Mouse (Mus musculus): Measurements from ENCODE around the gene Ndufv1. TPM values are rescaled to one million over a fixed set of nuclear protein-coding genes. Genes with fewer than 3 reads are reported as not detected.
A peak's percentile ranks its signal among the peaks of the same experiment; 100 is the strongest.
"Not testable (repeated sequence)": the region's sequence is repeated elsewhere in the genome, so short reads cannot be mapped to it uniquely, and the experiment has no call there.

The Ndufv1 gene
- polyA plus RNA-seq, 1 experiment from 2014 or later: 262 TPM

- peak; percentile 63; the same call in 1 of the 2 replicates for ATAC-seq (ENCODE audit: low read depth)
- H3K27me3 ChIP-seq (ENCODE audit: control insufficient read depth, insufficient read depth, low read length): no peaks in the 10 kb centered on the region
- no peak overlapping the region for H3K4me2 ChIP-seq (ENCODE audit: low read depth, low read length)
- H3K9ac ChIP-seq (replicated peaks; ENCODE audit: low read depth, low read length): no peak overlapping the region
- 0 out of 2 replicates have a peak, but pooled peaks cover 2% of the 10 kb centered on the region for H3K4me1 ChIP-seq (ENCODE audit: control insufficient read depth, insufficient read depth, low read length)
- no peak overlapping the region for H3K4me3 ChIP-seq (ENCODE audit: low read depth, low read length)
- H3K9me3 ChIP-seq (ENCODE audit: control insufficient read depth, low read length): no peaks in the 10 kb centered on the region
- no peaks in the 10 kb centered on the region for H3K36me3 ChIP-seq (ENCODE audit: control insufficient read depth, insufficient read depth, low read length)
- H3K27ac ChIP-seq (ENCODE audit: low read depth, low read length): no peak overlapping the region
- WGBS: 16% methylated on average over 4 of the region's 4 CpGs
Observed at GRCm38 (mm10) chr19:3980309-3980708, 32.3 kb downstream of the Ndufv1 start.

GRCm38 (mm10) chr19:3975866-3976265 lies 36.7 kb downstream of the Ndufv1 start:
- Histone ChIP-seq H3K9ac (replicated peaks; ENCODE audit: low read depth, low read length) (no peak overlapping the region), H3K9me3 (ENCODE audit: control insufficient read depth, low read length) (no peaks in the 10 kb centered on the region), H3K4me2 (ENCODE audit: low read depth, low read length) (no peak overlapping the region), H3K4me3 (ENCODE audit: low read depth, low read length) (no peak overlapping the region), H3K27ac (ENCODE audit: low read depth, low read length) (no peak overlapping the region), H3K36me3 (ENCODE audit: control insufficient read depth, insufficient read depth, low read length) (no peaks in the 10 kb centered on the region), H3K27me3 (ENCODE audit: control insufficient read depth, insufficient read depth, low read length) (no peaks in the 10 kb centered on the region), H3K4me1 (ENCODE audit: control insufficient read depth, insufficient read depth, low read length) (no peaks in the 10 kb centered on the region)
- ATAC-seq (ENCODE audit: low read depth): no peak
- 76% methylated on average over 2 of the region's 2 CpGs for WGBS

- not testable (repeated sequence) for H3K4me3 ChIP-seq (ENCODE audit: low read depth, low read length); H3K4me2 ChIP-seq (ENCODE audit: low read depth, low read length); H3K27ac ChIP-seq (ENCODE audit: low read depth, low read length); H3K9me3 ChIP-seq (ENCODE audit: control insufficient read depth, low read length); ATAC-seq (ENCODE audit: low read depth); H3K36me3 ChIP-seq (ENCODE audit: control insufficient read depth, insufficient read depth, low read length); H3K27me3 ChIP-seq (ENCODE audit: control insufficient read depth, insufficient read depth, low read length); H3K4me1 ChIP-seq (ENCODE audit: control insufficient read depth, insufficient read depth, low read length); H3K9ac ChIP-seq (replicated peaks; ENCODE audit: low read depth, low read length)
- 88% methylated on average over 6 of the region's 6 CpGs for WGBS
Observed at GRCm38 (mm10) chr19:3974608-3975007, 38.0 kb downstream of the Ndufv1 start.

GRCm38 (mm10) chr19:3972229-3972628 lies 40.4 kb downstream of the Ndufv1 start, which contains the start of gene Aldh3b2:
Gene Aldh3b2, plus strand, starts transcription at chr19:3972328.
- Histone ChIP-seq H3K4me2 (ENCODE audit: low read depth, low read length) (no peak within 1 kb of the TSS), H3K27me3 (ENCODE audit: control insufficient read depth, insufficient read depth, low read length) (no peaks in the 10 kb centered on the region), H3K36me3 (ENCODE audit: control insufficient read depth, insufficient read depth, low read length) (no peaks in the 10 kb centered on the region), H3K9me3 (ENCODE audit: control insufficient read depth, low read length) (no peaks in the 10 kb centered on the region), H3K4me3 (ENCODE audit: low read depth, low read length) (no peak within 1 kb of the TSS), H3K9ac (replicated peaks; ENCODE audit: low read depth, low read length) (no peak within 1 kb of the TSS), H3K27ac (ENCODE audit: low read depth, low read length) (no peak within 1 kb of the TSS), H3K4me1 (ENCODE audit: control insufficient read depth, insufficient read depth, low read length) (no peaks in the 10 kb centered on the region)
- WGBS: 49% methylated on average over 9 of the region's 9 CpGs
- ATAC-seq (ENCODE audit: low read depth): no peak

GRCm38 (mm10) chr19:3967258-3967657 lies 45.3 kb downstream of the Ndufv1 start:
- no peak for ATAC-seq (ENCODE audit: low read depth)
- H3K9me3 ChIP-seq (ENCODE audit: control insufficient read depth, low read length): no peaks in the 10 kb centered on the region
- H3K27me3 ChIP-seq (ENCODE audit: control insufficient read depth, insufficient read depth, low read length): no peaks in the 10 kb centered on the region
- WGBS: 75% methylated on average over 3 of the region's 3 CpGs
- H3K36me3 ChIP-seq (ENCODE audit: control insufficient read depth, insufficient read depth, low read length): no peaks in the 10 kb centered on the region
- H3K4me3 ChIP-seq (ENCODE audit: low read depth, low read length): no peak overlapping the region
- no peak overlapping the region for H3K9ac ChIP-seq (replicated peaks; ENCODE audit: low read depth, low read length)
- H3K4me1 ChIP-seq (ENCODE audit: control insufficient read depth, insufficient read depth, low read length): no peaks in the 10 kb centered on the region
- no peak overlapping the region for H3K4me2 ChIP-seq (ENCODE audit: low read depth, low read length)
- H3K27ac ChIP-seq (ENCODE audit: low read depth, low read length): no peak overlapping the region

GRCm38 (mm10) chr19:3966330-3967075 lies 46.1 kb downstream of the Ndufv1 start:
- ATAC-seq (ENCODE audit: low read depth): no peak
- 79% methylated on average over 11 of the region's 11 CpGs for WGBS
- H3K27me3 ChIP-seq (ENCODE audit: control insufficient read depth, insufficient read depth, low read length): no peaks in the 10 kb centered on the region

GRCm38 (mm10) chr19:3964030-3964429 lies 48.6 kb downstream of the Ndufv1 start:
- H3K4me1 ChIP-seq (ENCODE audit: control insufficient read depth, insufficient read depth, low read length): no peaks in the 10 kb centered on the region
- ATAC-seq (ENCODE audit: low read depth): no peak
- H3K4me2 ChIP-seq (ENCODE audit: low read depth, low read length): no peak overlapping the region
- no peaks in the 10 kb centered on the region for H3K36me3 ChIP-seq (ENCODE audit: control insufficient read depth, insufficient read depth, low read length)
- H3K4me3 ChIP-seq (ENCODE audit: low read depth, low read length): no peak overlapping the region
- WGBS: 79% methylated on average over 4 of the region's 4 CpGs
- no peaks in the 10 kb centered on the region for H3K27me3 ChIP-seq (ENCODE audit: control insufficient read depth, insufficient read depth, low read length)
- no peak overlapping the region for H3K9ac ChIP-seq (replicated peaks; ENCODE audit: low read depth, low read length)
- no peaks in the 10 kb centered on the region for H3K9me3 ChIP-seq (ENCODE audit: control insufficient read depth, low read length)
- H3K27ac ChIP-seq (ENCODE audit: low read depth, low read length): no peak overlapping the region

More at GRCm38 (mm10) chr19:3966330-3967075, 46.1 kb downstream of the Ndufv1 start:
- Histone ChIP-seq H3K36me3 (ENCODE audit: control insufficient read depth, insufficient read depth, low read length) (no peaks in the 10 kb centered on the region), H3K9me3 (ENCODE audit: control insufficient read depth, low read length) (no peaks in the 10 kb centered on the region), H3K4me1 (ENCODE audit: control insufficient read depth, insufficient read depth, low read length) (no peaks in the 10 kb centered on the region), H3K4me2 (ENCODE audit: low read depth, low read length) (no peak overlapping the region), H3K9ac (replicated peaks; ENCODE audit: low read depth, low read length) (no peak overlapping the region), H3K27ac (ENCODE audit: low read depth, low read length) (no peak overlapping the region), H3K4me3 (ENCODE audit: low read depth, low read length) (no peak overlapping the region)

- Histone ChIP-seq H3K4me1 (ENCODE audit: control insufficient read depth, insufficient read depth, low read length) (no peaks in the 10 kb centered on the region), H3K4me2 (ENCODE audit: low read depth, low read length) (no peak overlapping the region), H3K9ac (replicated peaks; ENCODE audit: low read depth, low read length) (no peak overlapping the region), H3K27me3 (ENCODE audit: control insufficient read depth, insufficient read depth, low read length) (no peaks in the 10 kb centered on the region), H3K36me3 (ENCODE audit: control insufficient read depth, insufficient read depth, low read length) (no peaks in the 10 kb centered on the region), H3K9me3 (ENCODE audit: control insufficient read depth, low read length) (no peaks in the 10 kb centered on the region), H3K27ac (ENCODE audit: low read depth, low read length) (no peak overlapping the region), H3K4me3 (ENCODE audit: low read depth, low read length) (no peak overlapping the region)
- no peak for ATAC-seq (ENCODE audit: low read depth)
- WGBS: 15% methylated on average over 2 of the region's 2 CpGs
Observed at GRCm38 (mm10) chr19:3962469-3962868, 50.1 kb downstream of the Ndufv1 start.

GRCm38 (mm10) chr19:3961805-3962204 lies 50.8 kb downstream of the Ndufv1 start:
- 88% methylated on average over 6 of the region's 6 CpGs for WGBS

More at GRCm38 (mm10) chr19:3961805-3962204, 50.8 kb downstream of the Ndufv1 start:
- not testable (repeated sequence) for H3K4me2 ChIP-seq (ENCODE audit: low read depth, low read length); H3K27me3 ChIP-seq (ENCODE audit: control insufficient read depth, insufficient read depth, low read length); H3K36me3 ChIP-seq (ENCODE audit: control insufficient read depth, insufficient read depth, low read length); H3K4me1 ChIP-seq (ENCODE audit: control insufficient read depth, insufficient read depth, low read length); H3K4me3 ChIP-seq (ENCODE audit: low read depth, low read length); H3K27ac ChIP-seq (ENCODE audit: low read depth, low read length); H3K9ac ChIP-seq (replicated peaks; ENCODE audit: low read depth, low read length); ATAC-seq (ENCODE audit: low read depth); H3K9me3 ChIP-seq (ENCODE audit: control insufficient read depth, low read length)
